Mouse (Mus musculus): Measurements from ENCODE around the gene 9130213A22Rik. TPM values are rescaled to one million over a fixed set of nuclear protein-coding genes. Genes with fewer than 3 reads are reported as not detected.
A peak's percentile ranks its signal among the peaks of the same experiment; 100 is the strongest.

The 9130213A22Rik gene
- polyA plus RNA-seq (2012) = not detected in 2 replicates

DNA sequence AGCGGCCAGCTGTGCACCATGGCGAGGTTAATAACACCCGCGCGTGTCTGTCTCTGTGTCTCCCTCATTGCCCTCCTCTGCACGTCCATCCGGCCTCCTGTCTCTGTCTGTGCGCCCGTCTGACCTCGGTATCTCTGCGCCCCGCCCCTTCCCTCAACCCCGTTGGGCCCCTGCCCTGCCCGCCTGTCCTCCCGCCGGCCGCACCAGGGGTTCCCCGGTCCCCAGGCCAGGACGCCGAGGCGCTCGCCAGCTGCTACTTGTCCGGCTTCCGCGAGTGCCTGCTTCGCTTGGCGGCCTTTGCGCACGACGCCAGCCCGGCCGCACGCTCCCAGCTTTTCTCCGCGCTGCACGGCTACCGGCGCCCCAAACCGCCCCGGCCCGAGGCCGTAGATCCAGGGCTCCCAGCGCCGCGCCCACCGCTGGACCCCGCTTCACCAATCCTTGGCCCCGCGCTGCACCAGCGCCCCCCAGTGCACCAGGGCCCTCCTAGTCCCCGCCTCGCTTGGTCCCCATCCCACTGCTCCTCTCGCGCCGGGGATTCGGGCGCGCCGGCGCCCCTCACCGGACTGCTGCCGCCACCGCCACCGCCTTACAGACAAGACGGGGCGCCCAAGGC lies at the start of gene 9130213A22Rik:
Gene 9130213A22Rik (minus strand): TSS at position 254 of the 616 bp plus-strand sequence.
- Histone ChIP-seq H3K4me1 (ENCODE audit: control insufficient read depth) (peaks cover 81% of the 10 kb centered on the region), H3K9me3 (ENCODE audit: control insufficient read depth, low read length) (no peaks in the 10 kb centered on the region; the same call in 1 of the 2 replicates), H3K27me3 (ENCODE audit: control insufficient read depth) (peaks cover 63% of the 10 kb centered on the region), H3K4me3 (replicated peaks) (peak within 1 kb of the TSS; percentile 82), H3K36me3 (ENCODE audit: control insufficient read depth) (no peaks in the 10 kb centered on the region)
- TF ChIP-seq GATA1 (IDR thresholded peaks at IDR 0.05; ENCODE audit: low read length) (no peak), TAL1 (IDR thresholded peaks at IDR 0.05; ENCODE audit: low read length) (no peak)

DNA sequence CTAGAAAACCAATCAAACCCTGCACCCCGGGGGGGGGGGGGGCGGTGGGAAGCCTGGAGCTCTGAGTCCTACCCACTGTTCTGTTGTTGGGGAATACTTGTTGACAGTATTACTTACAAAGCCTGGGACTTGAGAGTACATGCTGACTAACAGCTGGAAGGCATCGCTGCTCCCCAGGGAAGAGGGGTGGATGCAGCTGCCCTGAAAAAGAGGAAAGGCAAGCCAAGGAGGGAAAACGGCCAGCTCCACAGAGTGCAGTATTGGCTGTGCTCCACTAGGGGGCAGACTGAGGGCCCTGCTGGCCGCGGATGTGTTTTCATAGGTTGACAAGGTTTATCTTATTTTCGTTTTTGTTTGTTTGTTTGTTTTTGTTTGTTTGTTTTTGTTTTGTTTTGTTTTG lies 49.2 kb upstream of the 9130213A22Rik start:
- no peaks in the 10 kb centered on the region; the same call in 1 of the 2 replicates for H3K27me3 ChIP-seq (ENCODE audit: control insufficient read depth)
- no peaks in the 10 kb centered on the region for H3K4me1 ChIP-seq (ENCODE audit: control insufficient read depth)
- H3K4me3 ChIP-seq (replicated peaks) = no peak overlapping the region
- H3K36me3 ChIP-seq (ENCODE audit: control insufficient read depth) = no peaks in the 10 kb centered on the region
- TF ChIP-seq TAL1 (IDR thresholded peaks at IDR 0.05; ENCODE audit: low read length) (no peak), GATA1 (IDR thresholded peaks at IDR 0.05; ENCODE audit: low read length) (no peak)
- H3K9me3 ChIP-seq (ENCODE audit: control insufficient read depth, low read length) = no peaks in the 10 kb centered on the region

DNA sequence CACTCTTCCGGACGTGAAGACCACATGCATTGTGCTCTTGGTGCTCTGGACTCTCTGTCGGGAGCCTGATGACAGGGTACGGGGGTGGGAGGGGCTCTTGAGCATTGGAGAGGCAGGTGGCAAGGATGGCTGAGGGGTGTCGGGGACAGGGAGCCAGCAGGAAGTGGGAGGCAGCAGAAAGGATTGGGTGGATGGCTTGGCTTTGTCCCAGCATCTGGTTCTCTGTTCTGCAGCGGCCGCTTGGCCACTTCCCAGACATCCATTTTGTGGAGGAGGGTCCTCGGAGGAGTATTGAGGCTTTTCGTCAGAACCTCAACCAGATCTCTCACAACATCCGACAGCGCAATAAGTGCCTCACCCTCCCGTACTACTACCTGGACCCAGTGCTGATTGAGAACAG lies 46.9 kb upstream of the 9130213A22Rik start:
- H3K4me1 ChIP-seq (ENCODE audit: control insufficient read depth) = no peaks in the 10 kb centered on the region
- H3K27me3 ChIP-seq (ENCODE audit: control insufficient read depth) = peaks cover 2% of the 10 kb centered on the region
- no peaks in the 10 kb centered on the region for H3K9me3 ChIP-seq (ENCODE audit: control insufficient read depth, low read length)
- no peaks in the 10 kb centered on the region for H3K36me3 ChIP-seq (ENCODE audit: control insufficient read depth)
- H3K4me3 ChIP-seq (replicated peaks) = no peak overlapping the region
- TF ChIP-seq GATA1 (IDR thresholded peaks at IDR 0.05; ENCODE audit: low read length) (no peak), TAL1 (IDR thresholded peaks at IDR 0.05; ENCODE audit: low read length) (no peak)

DNA sequence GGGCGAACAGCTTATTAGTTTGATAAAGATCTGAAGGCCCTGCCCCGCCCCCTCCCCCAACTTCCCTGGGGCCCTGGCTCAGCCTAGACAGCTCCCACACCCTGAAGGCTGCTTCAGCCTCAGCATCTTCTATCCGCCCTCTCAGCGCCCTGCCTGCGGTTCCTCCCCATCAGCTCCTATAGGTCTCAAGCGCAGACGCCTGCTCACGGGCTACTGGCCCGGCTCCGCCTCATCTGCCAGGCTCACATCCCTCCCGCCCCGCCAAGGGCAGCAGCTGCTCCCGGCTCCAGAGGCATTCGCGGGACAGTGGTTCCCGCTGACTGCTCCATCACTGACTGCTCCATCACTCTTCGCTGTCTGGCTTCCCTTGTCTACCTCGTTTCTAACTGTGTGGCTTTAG lies 34.4 kb upstream of the 9130213A22Rik start, which contains the start of gene Alox12b:
Gene Alox12b (plus strand): TSS at position 190 of the 400 bp plus-strand sequence.
- Histone ChIP-seq H3K4me1 (ENCODE audit: control insufficient read depth) (peaks cover 23% of the 10 kb centered on the region), H3K9me3 (ENCODE audit: control insufficient read depth, low read length) (no peaks in the 10 kb centered on the region), H3K36me3 (ENCODE audit: control insufficient read depth) (no peaks in the 10 kb centered on the region), H3K27me3 (ENCODE audit: control insufficient read depth) (peaks cover 52% of the 10 kb centered on the region), H3K4me3 (replicated peaks) (no peak within 1 kb of the TSS)
- no peak for TF ChIP-seq GATA1 (IDR thresholded peaks at IDR 0.05; ENCODE audit: low read length)
- TF ChIP-seq TAL1 (IDR thresholded peaks at IDR 0.05; ENCODE audit: low read length) = no peak

DNA sequence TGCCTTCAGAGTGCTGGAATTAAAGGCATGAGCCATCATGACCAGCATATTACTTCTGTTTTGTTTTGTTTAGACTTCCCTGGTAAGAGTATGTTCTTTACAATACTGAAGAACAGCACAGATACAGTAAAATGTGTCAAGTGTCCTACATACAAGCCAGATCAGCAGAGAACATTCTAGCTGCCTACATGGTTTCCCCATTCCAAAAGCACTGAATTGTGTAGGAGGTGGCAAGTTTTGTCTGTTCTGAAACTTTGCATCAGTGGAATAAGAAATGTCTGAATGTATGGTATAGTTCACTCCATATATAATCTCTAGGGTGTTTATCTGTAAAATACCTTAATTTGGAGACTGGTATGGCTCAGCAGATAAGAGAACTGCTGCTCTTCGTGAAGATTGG lies 33.0 kb upstream of the 9130213A22Rik start:
- Histone ChIP-seq H3K36me3 (ENCODE audit: control insufficient read depth) (no peaks in the 10 kb centered on the region), H3K4me3 (replicated peaks) (no peak overlapping the region), H3K4me1 (ENCODE audit: control insufficient read depth) (peaks cover 23% of the 10 kb centered on the region), H3K27me3 (ENCODE audit: control insufficient read depth) (peaks cover 58% of the 10 kb centered on the region), H3K9me3 (ENCODE audit: control insufficient read depth, low read length) (no peaks in the 10 kb centered on the region)
- no peak for TF ChIP-seq GATA1 (IDR thresholded peaks at IDR 0.05; ENCODE audit: low read length)
- no peak for TF ChIP-seq TAL1 (IDR thresholded peaks at IDR 0.05; ENCODE audit: low read length)

DNA sequence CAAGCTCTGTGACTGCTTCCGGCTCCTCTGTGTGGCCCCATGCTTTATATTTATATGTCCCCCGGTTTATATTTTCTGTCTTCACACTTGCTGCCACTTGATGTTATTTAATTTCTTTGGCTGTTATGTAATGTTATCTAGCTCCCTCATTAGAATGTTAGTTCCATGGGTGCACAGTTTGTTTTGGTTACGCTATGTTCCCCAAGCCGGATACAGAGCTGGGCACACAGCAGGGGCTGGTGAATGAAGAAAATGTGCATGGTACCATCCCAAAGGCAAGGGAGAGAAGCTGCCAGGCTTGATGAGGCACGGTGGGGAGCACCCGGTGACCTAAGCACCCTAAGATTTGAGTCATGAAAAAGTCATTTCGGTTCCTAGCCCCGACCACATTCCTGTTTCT lies 31.4 kb upstream of the 9130213A22Rik start:
- H3K27me3 ChIP-seq (ENCODE audit: control insufficient read depth) = peaks cover 53% of the 10 kb centered on the region
- TF ChIP-seq TAL1 (IDR thresholded peaks at IDR 0.05; ENCODE audit: low read length) (no peak), GATA1 (IDR thresholded peaks at IDR 0.05; ENCODE audit: low read length) (no peak)
- H3K4me3 ChIP-seq (replicated peaks) = no peak overlapping the region
- peaks cover 23% of the 10 kb centered on the region for H3K4me1 ChIP-seq (ENCODE audit: control insufficient read depth)
- H3K36me3 ChIP-seq (ENCODE audit: control insufficient read depth) = no peaks in the 10 kb centered on the region
- no peaks in the 10 kb centered on the region for H3K9me3 ChIP-seq (ENCODE audit: control insufficient read depth, low read length)

DNA sequence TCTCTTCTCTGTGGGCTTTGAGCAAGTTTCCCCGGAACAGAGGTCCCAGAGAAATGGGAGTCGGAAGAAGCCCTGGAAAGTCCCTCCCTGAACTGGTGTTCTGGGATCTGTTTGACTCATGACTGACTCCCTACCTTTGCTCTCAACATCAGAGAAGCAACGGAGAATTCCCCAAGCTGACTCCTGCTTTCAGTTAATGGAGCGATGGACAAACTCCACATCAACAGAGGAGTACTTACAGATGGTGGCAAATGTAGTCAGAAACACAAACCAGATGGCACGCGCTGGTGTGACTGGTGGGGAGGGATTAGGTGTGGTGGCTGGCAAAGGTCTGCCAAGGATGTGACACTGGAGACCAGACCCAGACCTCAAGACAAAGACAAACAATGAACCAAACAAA lies 28.6 kb upstream of the 9130213A22Rik start:
- H3K36me3 ChIP-seq (ENCODE audit: control insufficient read depth) = no peaks in the 10 kb centered on the region
- no peak overlapping the region for H3K4me3 ChIP-seq (replicated peaks)
- TF ChIP-seq GATA1 (IDR thresholded peaks at IDR 0.05; ENCODE audit: low read length) (no peak), TAL1 (IDR thresholded peaks at IDR 0.05; ENCODE audit: low read length) (no peak)
- peaks cover 30% of the 10 kb centered on the region for H3K27me3 ChIP-seq (ENCODE audit: control insufficient read depth)
- H3K9me3 ChIP-seq (ENCODE audit: control insufficient read depth, low read length) = no peaks in the 10 kb centered on the region
- H3K4me1 ChIP-seq (ENCODE audit: control insufficient read depth) = peaks cover 12% of the 10 kb centered on the region

DNA sequence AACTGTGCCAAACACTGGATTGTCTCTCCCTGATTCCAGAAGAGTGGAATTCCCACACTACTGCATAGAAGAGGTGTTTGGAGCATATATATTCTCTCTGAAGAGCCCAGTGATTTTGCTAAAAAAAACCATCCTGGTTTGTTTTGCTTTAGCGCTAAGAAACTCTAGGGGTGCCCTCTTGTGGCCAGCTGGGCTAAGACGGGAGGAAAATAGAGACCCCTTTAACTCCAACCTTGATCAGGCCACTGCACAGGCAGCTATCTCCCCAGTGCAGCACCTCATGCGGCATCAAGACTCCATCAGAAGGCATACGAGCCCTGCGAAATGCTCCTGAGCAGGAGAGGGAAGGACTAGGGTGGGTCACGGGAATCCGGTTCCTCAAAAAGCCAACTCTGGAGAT lies 28.1 kb upstream of the 9130213A22Rik start:
- H3K4me1 ChIP-seq (ENCODE audit: control insufficient read depth) = peaks cover 9% of the 10 kb centered on the region
- no peak overlapping the region for H3K4me3 ChIP-seq (replicated peaks)
- H3K9me3 ChIP-seq (ENCODE audit: control insufficient read depth, low read length) = no peaks in the 10 kb centered on the region
- TF ChIP-seq GATA1 (IDR thresholded peaks at IDR 0.05; ENCODE audit: low read length) (no peak), TAL1 (IDR thresholded peaks at IDR 0.05; ENCODE audit: low read length) (no peak)
- H3K27me3 ChIP-seq (ENCODE audit: control insufficient read depth) = peaks cover 29% of the 10 kb centered on the region
- H3K36me3 ChIP-seq (ENCODE audit: control insufficient read depth) = no peaks in the 10 kb centered on the region

DNA sequence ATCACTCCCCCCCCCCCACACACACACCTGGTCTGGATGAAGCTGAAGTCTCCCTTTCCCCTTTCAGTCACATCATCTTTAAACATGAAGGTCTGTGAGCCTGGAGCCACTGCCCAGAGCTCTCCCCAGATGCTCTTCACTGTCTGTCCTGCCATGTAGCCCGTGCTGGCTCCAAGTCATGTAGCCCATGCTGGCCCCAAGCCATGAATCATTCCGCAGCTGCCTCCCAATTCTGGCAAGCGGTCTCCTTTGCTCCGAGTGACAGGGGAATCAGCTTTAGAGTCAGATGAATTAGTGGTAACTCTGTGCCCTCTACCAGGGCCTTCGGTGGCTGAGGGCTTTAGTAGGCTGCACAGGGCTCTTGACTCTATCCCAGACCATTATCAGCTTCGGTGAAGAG lies 27.3 kb upstream of the 9130213A22Rik start:
- H3K4me1 ChIP-seq (ENCODE audit: control insufficient read depth) = peaks cover 3% of the 10 kb centered on the region
- peaks cover 29% of the 10 kb centered on the region for H3K27me3 ChIP-seq (ENCODE audit: control insufficient read depth)
- no peaks in the 10 kb centered on the region for H3K9me3 ChIP-seq (ENCODE audit: control insufficient read depth, low read length)
- no peak overlapping the region for H3K4me3 ChIP-seq (replicated peaks)
- TF ChIP-seq GATA1 (IDR thresholded peaks at IDR 0.05; ENCODE audit: low read length) = no peak
- no peak for TF ChIP-seq TAL1 (IDR thresholded peaks at IDR 0.05; ENCODE audit: low read length)
- H3K36me3 ChIP-seq (ENCODE audit: control insufficient read depth) = no peaks in the 10 kb centered on the region
